Comparison of ENCODE assay signal across 7 mouse cellular contexts in the genomic region with DNA sequence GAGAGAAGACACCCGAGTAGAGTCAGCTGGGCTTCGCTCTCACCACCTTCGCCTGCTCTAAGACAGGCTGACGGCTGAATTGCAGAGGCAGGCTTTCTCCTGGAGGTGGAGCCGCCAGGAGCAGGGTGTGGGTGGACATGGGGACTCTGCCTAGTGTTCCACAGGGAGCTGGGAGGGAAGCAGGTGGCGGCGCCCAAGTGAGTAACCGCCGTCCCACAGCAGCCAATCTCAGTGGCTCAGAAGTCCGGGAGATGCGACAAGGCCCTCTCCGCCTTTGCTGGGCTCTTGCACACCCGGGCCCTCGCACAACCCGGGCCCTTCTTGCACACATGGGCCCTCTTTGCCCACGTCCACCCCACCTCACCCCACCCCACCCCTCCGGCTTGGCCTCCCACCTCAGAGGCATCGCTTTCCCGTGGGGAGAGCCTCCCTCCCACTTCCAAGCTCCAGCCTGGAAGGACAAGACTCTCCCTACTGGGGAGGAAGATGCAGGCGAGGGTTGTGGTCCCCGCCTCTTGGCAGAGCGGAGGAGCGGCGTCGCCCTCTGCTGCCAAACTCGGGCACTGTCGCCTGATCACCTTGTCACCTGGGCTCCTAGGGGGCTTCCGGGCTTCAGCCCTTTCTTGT. TPM values are rescaled to one million over a fixed set of nuclear protein-coding genes. Genes with fewer than 3 reads are reported as not detected.
A peak's percentile ranks its signal among the peaks of the same experiment; 100 is the strongest.
DNase-seq lines count a peak whose midpoint lies in the region.

No protein-coding gene starts in this region.

- intact Hi-C loops in heart, postnatal 14 days (cut with DNase I), result no loop called here

- no peaks in the 10 kb centered on the region for H3K36me3 ChIP-seq in splenic B cell, adult 2 months (ENCODE audit: control insufficient read depth, insufficient read depth, low read length, poor library complexity, severe bottlenecking)

- H3K27me3 ChIP-seq in splenic B cell, adult 2 months (ENCODE audit: control insufficient read depth, insufficient read depth, low read length, poor library complexity, severe bottlenecking), result no peaks in the 10 kb centered on the region

- DNase-seq in CD4-positive, CD25-positive, alpha-beta regulatory T cell, adult 2 months (ENCODE audit: low read depth, low spot score), result peak; percentile 84
- DNase-seq in MN1 (ENCODE audit: low spot score), result peak; percentile 90
- DNase-seq in embryo, embryonic 10.5 days (ENCODE audit: low spot score), result peak; percentile 82
- peak; percentile 65 to 73 for DNase-seq in heart, postnatal 14 days
- DNase-seq in left cerebral cortex, adult 9 months (ENCODE audit: low spot score in 2 of 2), result peak; percentile 84 to 85
- peak; percentile 69 for DNase-seq in mesoderm, embryonic 11.5 days (ENCODE audit: low read depth, low spot score)
- DNase-seq in splenic B cell, adult 2 months (ENCODE audit: low read depth, low spot score), result peak; percentile 74

RNA-seq across cellular contexts. Expression of gene Grasp, which starts 15.0 kb away (rescaled TPM):
- total RNA-seq in heart, postnatal 14 days (2021), result 10 to 100 TPM; 12.9 to 14.0 TPM

RNA-seq across cellular contexts. Expression of gene Nr4a1, which starts 15.1 kb away (rescaled TPM):
- total RNA-seq in heart, postnatal 14 days (2021), result 10 to 100 TPM; 14.0 to 63.1 TPM

RNA-seq across cellular contexts. Expression of gene Atg101, which starts 45.1 kb away (rescaled TPM):
- 10 to 100 TPM; 24.7 to 25.5 TPM for total RNA-seq in heart, postnatal 14 days (2021)

RNA-seq across cellular contexts. Expression of gene 6030408B16Rik, which starts 54.0 kb away (rescaled TPM):
- total RNA-seq in heart, postnatal 14 days (2021), result 1 to 10 TPM; 1.7 to 1.8 TPM

Comparison
In these comparisons a context has a peak if more than half of its experiments do, and no peak if none do; other contexts are left out.
1. Peak in every context shown above with its lines: DNase-seq.